Mouse (Mus musculus): Measurements from ENCODE around the gene Bbs9. TPM values are rescaled to one million over a fixed set of nuclear protein-coding genes. Genes with fewer than 3 reads are reported as not detected.

Bbs9 gene
- polyA plus RNA-seq, 1 experiment from 2014 or later = 13.4 TPM

DNA sequence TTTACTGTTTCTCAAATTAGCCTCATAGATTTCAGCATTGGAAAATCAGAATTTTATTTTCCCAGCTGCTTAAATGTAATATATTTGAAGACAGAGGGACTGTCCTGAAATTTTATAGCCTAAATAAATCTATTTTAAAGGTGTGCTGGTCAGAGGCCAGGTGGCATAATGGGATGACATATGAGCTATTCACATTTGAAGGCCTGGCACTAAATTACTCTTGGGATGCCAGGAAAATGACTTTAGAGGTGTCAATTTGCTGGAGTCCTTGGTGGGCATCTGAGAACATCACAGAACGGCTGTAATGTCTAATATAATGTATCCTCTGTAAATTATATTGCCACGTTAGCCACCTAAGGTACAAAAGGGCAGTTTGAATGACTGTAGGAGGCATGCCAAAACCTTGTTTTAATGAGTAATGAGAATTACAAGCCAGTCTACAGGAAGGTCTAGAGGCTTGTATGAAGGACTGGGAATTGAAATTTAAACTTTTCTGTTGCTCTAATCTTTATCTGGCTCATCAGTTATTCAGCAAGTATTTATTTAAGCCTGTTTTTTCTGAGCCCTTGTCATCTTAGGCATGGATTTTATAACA, 351.8 kb downstream of the Bbs9 start:
- DNase-seq (ENCODE audit: low spot score) (no peak), ATAC-seq (ENCODE audit: low read depth) (no peak)
- no peak overlapping the region for H3K4me2 ChIP-seq (ENCODE audit: low read depth, low read length)
- H3K9me3 ChIP-seq (ENCODE audit: control insufficient read depth, low read length) = no peaks in the 10 kb centered on the region
- whole genome bisulfite sequencing = 49% methylated on average over 2 of the region's 2 CpGs
- H3K27me3 ChIP-seq (replicated peaks; ENCODE audit: control insufficient read depth, insufficient read depth, low read length) = peaks cover 5% of the 10 kb centered on the region; the same call in 1 of the 2 replicates
- no peak overlapping the region for H3K27ac ChIP-seq (replicated peaks; ENCODE audit: low read depth, low read length)
- H3K9ac ChIP-seq (ENCODE audit: low read depth, low read length) = no peak overlapping the region
- H3K4me3 ChIP-seq (ENCODE audit: low read depth, low read length) = no peak overlapping the region
- H3K4me1 ChIP-seq (ENCODE audit: control insufficient read depth, insufficient read depth, low read length) = no peaks in the 10 kb centered on the region
- no peaks in the 10 kb centered on the region for H3K36me3 ChIP-seq (ENCODE audit: control insufficient read depth, insufficient read depth, low read length)

DNA sequence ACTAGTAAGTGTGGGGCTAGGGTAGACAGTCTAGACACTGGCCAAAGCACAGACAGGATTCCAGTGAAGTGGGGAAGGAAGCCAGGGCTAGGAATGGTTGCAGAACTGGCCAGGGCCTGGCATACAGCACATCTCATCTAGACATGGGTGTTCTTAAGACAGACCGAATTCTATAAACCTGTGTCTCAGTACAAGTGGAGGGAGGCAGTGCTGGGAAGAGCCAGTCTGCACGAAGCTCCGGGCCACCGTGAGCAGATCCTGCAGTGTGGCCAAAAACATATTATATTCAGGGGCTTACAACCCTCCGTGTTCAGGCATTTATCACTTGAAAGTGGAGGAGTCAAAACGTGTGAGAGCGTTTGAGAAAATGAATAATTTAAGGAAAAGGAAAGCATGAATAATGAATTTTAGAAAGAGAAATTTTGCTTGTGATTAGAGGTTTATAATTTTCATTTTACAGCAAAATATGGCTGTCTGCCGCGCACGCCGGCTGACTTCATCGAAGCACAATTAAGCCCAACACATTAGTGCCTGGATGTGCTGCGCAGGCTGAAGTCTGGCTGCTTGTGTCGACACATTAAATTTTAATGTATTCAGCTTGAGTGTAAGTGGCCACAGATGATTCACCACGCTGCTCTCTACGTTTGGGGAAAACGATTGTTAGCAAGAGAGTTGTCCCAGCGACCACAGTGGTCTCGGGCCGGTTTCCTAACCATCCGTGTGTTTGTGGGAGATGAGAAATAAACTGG, 353.9 kb downstream of the Bbs9 start:
- DNase-seq (ENCODE audit: low spot score) = no peak
- WGBS = 76% methylated on average over 21 of the region's 21 CpGs
- 0 out of 2 replicates have a peak, but pooled peaks cover 8% of the 10 kb centered on the region for H3K4me1 ChIP-seq (ENCODE audit: control insufficient read depth, insufficient read depth, low read length)
- no peaks in the 10 kb centered on the region for H3K36me3 ChIP-seq (ENCODE audit: control insufficient read depth, insufficient read depth, low read length)
- ATAC-seq (ENCODE audit: low read depth) = no peak
- H3K27ac ChIP-seq (replicated peaks; ENCODE audit: low read depth, low read length) = no peak overlapping the region
- no peak overlapping the region for H3K9ac ChIP-seq (ENCODE audit: low read depth, low read length)
- H3K27me3 ChIP-seq (replicated peaks; ENCODE audit: control insufficient read depth, insufficient read depth, low read length) = peaks cover 5% of the 10 kb centered on the region; the same call in 1 of the 2 replicates
- H3K4me2 ChIP-seq (ENCODE audit: low read depth, low read length) = no peak overlapping the region
- no peaks in the 10 kb centered on the region for H3K9me3 ChIP-seq (ENCODE audit: control insufficient read depth, low read length)
- no peak overlapping the region for H3K4me3 ChIP-seq (ENCODE audit: low read depth, low read length)

DNA sequence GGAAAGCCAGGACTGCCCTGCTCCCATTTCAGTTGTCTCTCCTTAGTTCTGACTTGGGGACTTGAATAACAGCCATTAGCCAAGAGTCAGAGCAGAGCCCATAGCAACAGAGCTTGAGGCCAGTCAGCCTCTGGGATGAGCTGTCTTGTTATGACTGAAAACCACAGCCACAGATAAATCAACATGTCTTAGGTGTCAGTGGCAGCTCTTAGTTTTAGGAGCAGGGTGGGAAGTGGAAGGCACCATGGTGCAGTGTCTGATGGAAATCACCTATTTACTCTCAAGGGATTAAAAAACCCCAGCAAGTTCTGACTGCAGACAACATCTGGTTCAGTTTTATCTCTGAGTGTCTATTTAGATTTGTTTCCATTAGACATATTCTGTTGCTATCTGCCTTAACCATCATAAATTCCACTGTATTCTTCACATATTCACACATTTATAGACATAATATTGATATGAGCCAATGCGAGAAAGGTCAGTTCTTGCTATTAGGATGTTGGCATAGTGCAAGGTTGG, 359.5 kb downstream of the Bbs9 start:
- no peak overlapping the region for H3K4me3 ChIP-seq (ENCODE audit: low read depth, low read length)
- H3K27me3 ChIP-seq (replicated peaks; ENCODE audit: control insufficient read depth, insufficient read depth, low read length) = peaks cover 5% of the 10 kb centered on the region; the same call in 1 of the 2 replicates
- ATAC-seq (ENCODE audit: low read depth) = no peak
- H3K9ac ChIP-seq (ENCODE audit: low read depth, low read length) = no peak overlapping the region
- DNase-seq (ENCODE audit: low spot score) = no peak
- no peak overlapping the region for H3K27ac ChIP-seq (replicated peaks; ENCODE audit: low read depth, low read length)
- H3K9me3 ChIP-seq (ENCODE audit: control insufficient read depth, low read length) = no peaks in the 10 kb centered on the region
- no peaks in the 10 kb centered on the region for H3K36me3 ChIP-seq (ENCODE audit: control insufficient read depth, insufficient read depth, low read length)
- 82% methylated on average over 1 of the region's 1 CpGs for WGBS
- no peak overlapping the region for H3K4me2 ChIP-seq (ENCODE audit: low read depth, low read length)
- peaks cover 27% of the 10 kb centered on the region for H3K4me1 ChIP-seq (ENCODE audit: control insufficient read depth, insufficient read depth, low read length)

DNA sequence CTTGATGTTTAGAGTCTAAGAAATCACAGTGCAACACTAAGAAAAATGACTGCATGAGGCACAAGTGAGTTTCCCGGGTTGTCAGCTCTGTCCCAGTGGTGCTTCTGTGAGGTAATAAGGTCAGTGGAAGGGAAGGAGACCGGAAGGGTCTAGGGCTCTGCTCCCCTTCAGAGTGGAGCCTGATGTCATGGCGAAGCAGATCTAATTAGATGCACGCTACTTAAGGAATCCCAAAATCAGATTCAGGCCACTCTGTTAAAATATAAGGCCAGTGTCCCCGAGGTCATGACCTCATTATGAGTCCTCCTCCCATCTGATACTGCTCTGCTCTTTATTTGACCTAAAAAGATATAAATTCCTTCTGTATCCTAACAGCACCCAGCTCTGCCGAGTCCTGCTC, 361.5 kb downstream of the Bbs9 start:
- H3K36me3 ChIP-seq (ENCODE audit: control insufficient read depth, insufficient read depth, low read length) = no peaks in the 10 kb centered on the region
- H3K27ac ChIP-seq (replicated peaks; ENCODE audit: low read depth, low read length) = no peak overlapping the region
- H3K4me3 ChIP-seq (ENCODE audit: low read depth, low read length) = no peak overlapping the region
- peaks cover 1% of the 10 kb centered on the region; the same call in 1 of the 2 replicates for H3K27me3 ChIP-seq (replicated peaks; ENCODE audit: control insufficient read depth, insufficient read depth, low read length)
- H3K4me1 ChIP-seq (ENCODE audit: control insufficient read depth, insufficient read depth, low read length) = peaks cover 27% of the 10 kb centered on the region
- ATAC-seq (ENCODE audit: low read depth) = no peak
- no peak overlapping the region for H3K9ac ChIP-seq (ENCODE audit: low read depth, low read length)
- DNase-seq (ENCODE audit: low spot score) = no peak
- H3K9me3 ChIP-seq (ENCODE audit: control insufficient read depth, low read length) = no peaks in the 10 kb centered on the region
- 47% methylated on average over 6 of the region's 6 CpGs for WGBS
- no peak overlapping the region for H3K4me2 ChIP-seq (ENCODE audit: low read depth, low read length)

DNA sequence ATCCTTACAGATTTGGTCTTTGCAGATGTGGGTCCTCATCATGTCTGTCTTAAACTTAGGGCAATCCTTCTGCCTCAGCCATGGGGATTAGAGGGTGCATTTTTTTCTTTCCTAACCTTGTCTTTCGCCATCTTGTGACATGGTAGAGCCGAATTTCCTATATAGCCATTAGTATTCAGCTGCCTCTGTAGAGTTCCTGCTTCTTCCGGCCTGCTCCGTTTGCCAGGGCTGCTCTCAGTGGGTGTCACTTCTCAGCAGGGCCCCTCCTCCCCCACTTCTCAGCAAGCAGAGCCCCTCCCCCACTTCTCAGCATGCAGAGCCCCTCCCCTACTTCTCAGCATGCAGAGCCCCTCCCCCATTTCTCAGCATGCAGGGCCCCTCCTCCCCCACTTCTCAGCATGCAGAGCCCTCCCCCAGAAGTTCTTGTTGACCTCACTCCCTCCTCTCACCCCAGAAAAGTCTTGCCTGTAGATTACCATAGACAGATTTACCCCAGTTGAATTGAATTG, 362.2 kb downstream of the Bbs9 start:
- no peak overlapping the region for H3K4me2 ChIP-seq (ENCODE audit: low read depth, low read length)
- no peak for DNase-seq (ENCODE audit: low spot score)
- peaks cover 27% of the 10 kb centered on the region for H3K4me1 ChIP-seq (ENCODE audit: control insufficient read depth, insufficient read depth, low read length)
- WGBS = 39% methylated on average over 4 of the region's 4 CpGs
- H3K4me3 ChIP-seq (ENCODE audit: low read depth, low read length) = no peak overlapping the region
- no peaks in the 10 kb centered on the region for H3K36me3 ChIP-seq (ENCODE audit: control insufficient read depth, insufficient read depth, low read length)
- no peak for ATAC-seq (ENCODE audit: low read depth)
- no peak overlapping the region for H3K9ac ChIP-seq (ENCODE audit: low read depth, low read length)
- H3K27ac ChIP-seq (replicated peaks; ENCODE audit: low read depth, low read length) = no peak overlapping the region
- H3K9me3 ChIP-seq (ENCODE audit: control insufficient read depth, low read length) = no peaks in the 10 kb centered on the region
- no peaks in the 10 kb centered on the region for H3K27me3 ChIP-seq (replicated peaks; ENCODE audit: control insufficient read depth, insufficient read depth, low read length)

DNA sequence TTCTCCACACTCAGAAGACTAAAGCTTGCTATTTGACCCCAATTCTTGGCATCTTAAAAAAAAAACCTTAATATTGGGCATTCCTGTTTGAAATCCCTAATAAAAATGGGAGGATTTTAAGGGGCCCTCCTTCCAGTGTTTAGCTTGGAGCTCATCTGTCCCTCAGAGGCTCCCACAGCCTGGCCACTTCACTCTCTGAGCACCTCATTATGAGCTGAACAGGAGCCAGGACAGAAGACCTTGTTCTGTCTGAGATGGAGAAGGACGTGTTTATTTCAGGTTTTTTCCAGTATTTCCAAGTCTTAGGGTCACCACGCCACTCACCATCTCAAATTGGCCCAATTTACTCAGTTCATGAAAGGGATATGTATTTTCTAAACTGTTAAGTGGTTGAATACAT, 370.5 kb downstream of the Bbs9 start:
- ATAC-seq (ENCODE audit: low read depth) (no peak), DNase-seq (ENCODE audit: low spot score) (no peak)
- 92% methylated on average over 2 of the region's 2 CpGs for WGBS
- H3K9ac ChIP-seq (ENCODE audit: low read depth, low read length) = no peak overlapping the region
- H3K4me2 ChIP-seq (ENCODE audit: low read depth, low read length) = no peak overlapping the region
- H3K4me1 ChIP-seq (ENCODE audit: control insufficient read depth, insufficient read depth, low read length) = no peaks in the 10 kb centered on the region
- H3K36me3 ChIP-seq (ENCODE audit: control insufficient read depth, insufficient read depth, low read length) = no peaks in the 10 kb centered on the region
- H3K4me3 ChIP-seq (ENCODE audit: low read depth, low read length) = no peak overlapping the region
- no peaks in the 10 kb centered on the region for H3K27me3 ChIP-seq (replicated peaks; ENCODE audit: control insufficient read depth, insufficient read depth, low read length)
- H3K27ac ChIP-seq (replicated peaks; ENCODE audit: low read depth, low read length) = no peak overlapping the region
- H3K9me3 ChIP-seq (ENCODE audit: control insufficient read depth, low read length) = no peaks in the 10 kb centered on the region

DNA sequence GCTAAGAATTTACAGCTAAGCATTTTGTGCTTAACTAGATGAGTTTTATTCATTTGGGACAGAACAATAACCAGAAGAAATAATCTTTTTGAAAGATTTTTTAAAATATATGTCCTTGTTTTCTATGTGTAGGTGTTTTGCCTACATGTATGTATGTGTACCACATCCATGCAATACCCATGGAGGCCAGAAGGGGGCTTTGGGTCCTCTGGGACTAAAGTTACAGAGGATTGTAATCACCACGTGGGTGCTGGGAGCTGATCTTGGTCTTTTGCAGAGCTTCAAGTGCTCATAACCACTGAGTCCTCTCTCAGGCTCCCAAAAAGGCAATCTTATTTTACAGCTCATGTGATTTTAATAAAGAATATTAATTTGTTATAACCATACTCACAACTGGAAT, 371.3 kb downstream of the Bbs9 start:
- WGBS = 67% methylated on average over 1 of the region's 1 CpGs
- Histone ChIP-seq H3K9ac (ENCODE audit: low read depth, low read length) (no peak overlapping the region), H3K4me2 (ENCODE audit: low read depth, low read length) (no peak overlapping the region), H3K4me3 (ENCODE audit: low read depth, low read length) (no peak overlapping the region), H3K27me3 (replicated peaks; ENCODE audit: control insufficient read depth, insufficient read depth, low read length) (no peaks in the 10 kb centered on the region), H3K27ac (replicated peaks; ENCODE audit: low read depth, low read length) (no peak overlapping the region), H3K4me1 (ENCODE audit: control insufficient read depth, insufficient read depth, low read length) (no peaks in the 10 kb centered on the region), H3K36me3 (ENCODE audit: control insufficient read depth, insufficient read depth, low read length) (no peaks in the 10 kb centered on the region), H3K9me3 (ENCODE audit: control insufficient read depth, low read length) (no peaks in the 10 kb centered on the region)
- ATAC-seq (ENCODE audit: low read depth) (no peak), DNase-seq (ENCODE audit: low spot score) (no peak)

DNA sequence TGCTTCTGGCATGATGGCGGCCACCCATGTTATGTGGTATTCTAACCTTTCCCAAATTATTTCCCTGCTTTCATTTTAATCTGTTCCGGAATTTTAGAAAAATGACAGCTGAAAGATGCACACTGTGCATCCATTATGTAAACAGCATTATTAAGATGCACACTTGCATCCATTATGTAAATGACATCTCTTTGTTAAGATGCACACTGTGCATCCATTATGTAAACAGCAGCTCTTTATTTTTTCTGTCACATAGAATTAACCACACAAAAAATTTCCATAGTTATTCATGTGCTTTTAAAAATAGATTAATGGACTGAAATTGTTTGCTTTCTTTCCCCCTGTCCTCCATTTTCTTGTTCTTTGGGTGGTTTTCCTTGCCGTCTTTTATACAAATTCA, 373.3 kb downstream of the Bbs9 start:
- no peak overlapping the region for H3K9ac ChIP-seq (ENCODE audit: low read depth, low read length)
- no peak overlapping the region for H3K4me3 ChIP-seq (ENCODE audit: low read depth, low read length)
- H3K27me3 ChIP-seq (replicated peaks; ENCODE audit: control insufficient read depth, insufficient read depth, low read length) = no peaks in the 10 kb centered on the region
- H3K27ac ChIP-seq (replicated peaks; ENCODE audit: low read depth, low read length) = no peak overlapping the region
- H3K36me3 ChIP-seq (ENCODE audit: control insufficient read depth, insufficient read depth, low read length) = no peaks in the 10 kb centered on the region
- WGBS = 81% methylated on average over 3 of the region's 3 CpGs
- H3K9me3 ChIP-seq (ENCODE audit: control insufficient read depth, low read length) = no peaks in the 10 kb centered on the region
- DNase-seq (ENCODE audit: low spot score) (no peak), ATAC-seq (ENCODE audit: low read depth) (no peak)
- no peak overlapping the region for H3K4me2 ChIP-seq (ENCODE audit: low read depth, low read length)
- H3K4me1 ChIP-seq (ENCODE audit: control insufficient read depth, insufficient read depth, low read length) = no peaks in the 10 kb centered on the region
